Mouse (Mus musculus) liver, embryonic 12.5 days (tissue): Measurements from ENCODE around the gene Rho. TPM values are rescaled to one million over a fixed set of nuclear protein-coding genes. Genes with fewer than 3 reads are reported as not detected.

Source experiments
- ATAC-seq: fragments of 200-750 bp; cut with Nextera tagmentation; 2 replicates; pipeline ENCODE4 v1.8.0; 2017; ENCODE audit warnings: moderate number of reproducible peaks, mild to moderate bottlenecking, moderate library complexity
- H3K27ac ChIP-seq: fragments of 300-500 bp; sonication (generic); 2 replicates; pipeline ENCODE4 v1.5.1; 2016; ENCODE audit warnings: mild to moderate bottlenecking
- H3K27me3 ChIP-seq: fragments of 300-500 bp; sonication (generic); replicated peaks from 2 replicates; pipeline ENCODE4 v1.6.1; 2016; ENCODE audit warnings: mild to moderate bottlenecking, moderate library complexity
- H3K36me3 ChIP-seq: fragments of 300-500 bp; sonication (generic); 2 replicates; pipeline ENCODE4 v1.6.1; 2016; ENCODE audit warnings: mild to moderate bottlenecking, moderate library complexity
- H3K4me1 ChIP-seq: fragments of 300-500 bp; sonication (generic); 2 replicates; pipeline ENCODE4 v1.6.1; 2016
- H3K4me2 ChIP-seq: fragments of 300-500 bp; sonication (generic); 2 replicates; pipeline ENCODE4 v1.6.1; 2016; ENCODE audit warnings: mild to moderate bottlenecking, moderate library complexity
- H3K4me3 ChIP-seq: fragments of 300-500 bp; sonication (generic); 2 replicates; pipeline ENCODE4 v1.5.1; 2016; ENCODE audit warnings: mild to moderate bottlenecking, moderate library complexity
- H3K9ac ChIP-seq: fragments of 300-500 bp; sonication (generic); 2 replicates; pipeline ENCODE4 v1.6.1; 2016; ENCODE audit warnings: mild to moderate bottlenecking, moderate library complexity
- H3K9me3 ChIP-seq: fragments of 300-500 bp; sonication (generic); replicated peaks from 2 replicates; pipeline ENCODE4 v1.6.1; 2016; ENCODE audit warnings: mild to moderate bottlenecking, moderate library complexity
- WGBS: fragments of 180-500 bp; shearing (Covaris S2); methylation state at CpG from one replicate; pipeline ENCODE4 v1.1.7; 2016; ENCODE audit not compliant: insufficient replicate concordance; 5-methylcytosine and 5-hydroxymethylcytosine counted together
- polyA plus RNA-seq: library from polyadenylated mRNA; unstranded; fragments of >200 nt; fragmentation: Nextera tagmentation; extraction: Ambion mirVana; gene quantifications from 2 replicates; pipeline ENCODE4 v1.2.1, GENCODE M21; 2016

Gene Rho
- polyA plus RNA-seq, 1 experiment from 2014 or later, result not detected

DNA sequence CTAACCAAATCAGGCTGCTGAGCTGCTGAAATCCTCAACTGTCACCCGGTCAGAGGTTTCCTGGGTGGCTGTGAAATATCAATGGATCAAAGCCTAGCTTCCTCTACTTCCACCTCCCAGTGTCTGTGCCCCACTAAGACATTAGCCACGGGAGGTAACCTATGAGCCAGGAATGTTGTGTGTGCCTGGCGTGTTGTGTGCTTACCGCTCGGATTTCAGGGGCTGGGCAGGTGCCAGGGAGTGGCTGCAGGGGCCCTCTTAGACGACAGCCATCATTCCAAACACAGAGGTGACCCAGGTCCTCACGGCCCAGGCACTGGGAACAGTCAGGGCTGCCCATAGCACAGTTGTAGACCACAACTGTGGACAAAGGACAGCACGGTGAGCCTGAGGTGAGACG, 37.6 kb downstream of the Rho start:
- WGBS, result 68% methylated on average over 9 of the region's 9 CpGs
- no peak overlapping the region for H3K27ac ChIP-seq
- peaks cover under 1% of the 10 kb centered on the region; the same call in 1 of the 2 replicates for H3K36me3 ChIP-seq
- no peak overlapping the region for H3K9ac ChIP-seq
- no peak overlapping the region for H3K4me3 ChIP-seq
- no peaks in the 10 kb centered on the region for H3K27me3 ChIP-seq
- no peaks in the 10 kb centered on the region for H3K9me3 ChIP-seq
- H3K4me2 ChIP-seq, result no peak overlapping the region
- ATAC-seq, result no peak
- peaks cover 23% of the 10 kb centered on the region; the same call in 1 of the 2 replicates for H3K4me1 ChIP-seq

DNA sequence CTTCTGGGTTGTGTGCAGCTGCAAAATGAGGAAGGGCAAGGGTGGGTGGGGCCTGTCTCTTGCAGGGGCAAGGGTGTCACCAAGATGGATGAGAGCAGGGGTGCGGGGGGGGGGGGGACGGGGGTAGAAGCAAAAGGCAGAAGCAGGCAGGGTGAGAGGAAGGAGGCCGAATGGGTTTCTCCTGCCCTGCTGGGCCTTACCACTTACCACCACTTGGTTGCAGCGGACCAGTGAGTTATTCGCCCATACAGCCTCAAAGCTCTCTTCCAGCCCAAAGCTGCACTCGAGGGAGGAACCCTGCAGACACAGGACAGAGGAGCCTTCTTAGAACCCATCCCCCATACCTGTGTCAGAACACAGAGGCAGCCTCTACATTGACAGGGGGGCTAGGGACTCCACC, 38.4 kb downstream of the Rho start:
- WGBS, result 37% methylated on average over 4 of the region's 6 CpGs
- Histone ChIP-seq H3K27me3 (no peaks in the 10 kb centered on the region), H3K4me2 (no peak overlapping the region), H3K9me3 (no peaks in the 10 kb centered on the region), H3K9ac (no peak overlapping the region), H3K36me3 (no peaks in the 10 kb centered on the region; the same call in 1 of the 2 replicates), H3K4me1 (peaks cover 23% of the 10 kb centered on the region; the same call in 1 of the 2 replicates), H3K4me3 (no peak overlapping the region), H3K27ac (no peak overlapping the region)
- no peak for ATAC-seq

DNA sequence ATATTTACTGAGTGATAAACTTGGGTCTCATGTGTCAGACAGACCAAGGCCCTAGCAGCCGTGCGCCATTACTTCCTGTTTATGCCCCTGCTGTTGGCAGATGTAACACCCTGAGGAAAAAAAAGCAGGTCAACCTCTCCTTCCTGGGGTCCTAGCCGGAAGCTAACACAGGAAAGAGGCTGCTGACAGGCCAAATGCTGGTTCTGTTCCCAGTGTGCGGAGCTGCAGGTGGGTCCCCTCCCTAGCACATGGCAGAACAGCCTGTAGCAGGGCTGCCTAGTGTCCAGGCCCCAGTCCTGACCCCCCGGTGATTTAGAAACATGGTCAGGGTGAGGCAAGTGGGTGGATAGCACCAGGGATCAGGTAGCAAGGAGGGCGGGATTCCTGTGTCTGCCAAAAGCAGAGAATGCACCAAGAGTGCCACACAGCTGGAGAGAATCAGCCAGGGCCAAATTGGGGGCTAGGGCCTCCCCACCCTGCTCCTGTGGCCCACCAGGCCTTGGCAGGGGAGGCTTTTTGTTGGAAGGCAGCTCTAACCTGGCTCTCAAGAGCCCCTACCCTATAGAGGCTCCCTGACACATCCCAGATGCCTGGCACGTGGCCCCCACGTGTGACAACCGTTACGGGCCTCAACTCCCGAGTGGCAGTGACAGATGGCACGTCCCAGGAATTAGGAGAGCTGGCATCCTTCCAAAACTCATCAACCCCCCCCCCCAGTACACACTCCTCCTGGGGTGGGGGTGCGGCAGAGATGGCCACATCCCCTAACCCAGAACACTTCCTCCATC, 39.9 kb downstream of the Rho start:
- H3K4me2 ChIP-seq, result no peak overlapping the region
- no peak overlapping the region for H3K27ac ChIP-seq
- no peaks in the 10 kb centered on the region for H3K9me3 ChIP-seq
- peaks cover 23% of the 10 kb centered on the region; the same call in 1 of the 2 replicates for H3K4me1 ChIP-seq
- no peak overlapping the region for H3K9ac ChIP-seq
- no peak overlapping the region for H3K4me3 ChIP-seq
- no peaks in the 10 kb centered on the region; the same call in none of the 2 replicates for H3K36me3 ChIP-seq
- WGBS, result 71% methylated on average over 13 of the region's 13 CpGs
- ATAC-seq, result no peak
- no peaks in the 10 kb centered on the region for H3K27me3 ChIP-seq

DNA sequence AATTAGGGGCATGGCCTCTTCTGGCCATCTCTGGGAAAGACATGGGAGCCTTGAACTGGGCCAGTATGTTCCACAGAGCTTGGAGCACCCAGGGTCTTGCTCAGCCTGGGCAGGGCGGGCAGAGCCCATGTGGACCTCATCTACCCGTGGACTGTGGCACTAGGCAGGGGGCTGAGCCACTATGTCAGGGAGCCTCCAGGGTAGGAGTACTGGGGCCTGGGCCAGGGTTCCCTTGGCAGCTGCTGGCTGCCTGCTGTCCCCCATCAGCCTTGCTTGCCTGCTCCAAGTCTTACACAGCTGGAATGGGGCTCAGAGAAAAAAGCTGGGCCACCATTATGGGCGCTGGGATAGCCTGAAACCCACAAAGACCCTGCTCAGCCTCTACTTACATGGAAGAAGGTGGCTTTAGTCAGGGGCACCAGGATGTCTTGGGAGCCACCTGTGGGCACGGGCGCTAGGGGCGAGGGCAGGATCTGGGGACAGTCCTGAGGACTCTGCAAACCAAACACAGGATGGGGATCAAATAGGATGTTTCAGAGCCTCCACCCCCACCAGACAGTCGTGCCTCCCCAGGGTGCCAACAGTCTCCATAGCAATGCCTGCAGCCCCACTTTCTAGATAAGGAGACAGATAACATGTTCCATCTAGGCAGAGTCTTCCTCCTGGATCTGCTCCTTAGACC, 40.7 kb downstream of the Rho start:
- Histone ChIP-seq H3K4me1 (peaks cover 23% of the 10 kb centered on the region; the same call in 1 of the 2 replicates), H3K36me3 (peaks cover under 1% of the 10 kb centered on the region), H3K9me3 (no peaks in the 10 kb centered on the region), H3K9ac (no peak overlapping the region), H3K4me3 (no peak overlapping the region), H3K27ac (no peak overlapping the region), H3K4me2 (no peak overlapping the region), H3K27me3 (no peaks in the 10 kb centered on the region)
- no peak for ATAC-seq
- WGBS, result 66% methylated on average over 7 of the region's 7 CpGs

DNA sequence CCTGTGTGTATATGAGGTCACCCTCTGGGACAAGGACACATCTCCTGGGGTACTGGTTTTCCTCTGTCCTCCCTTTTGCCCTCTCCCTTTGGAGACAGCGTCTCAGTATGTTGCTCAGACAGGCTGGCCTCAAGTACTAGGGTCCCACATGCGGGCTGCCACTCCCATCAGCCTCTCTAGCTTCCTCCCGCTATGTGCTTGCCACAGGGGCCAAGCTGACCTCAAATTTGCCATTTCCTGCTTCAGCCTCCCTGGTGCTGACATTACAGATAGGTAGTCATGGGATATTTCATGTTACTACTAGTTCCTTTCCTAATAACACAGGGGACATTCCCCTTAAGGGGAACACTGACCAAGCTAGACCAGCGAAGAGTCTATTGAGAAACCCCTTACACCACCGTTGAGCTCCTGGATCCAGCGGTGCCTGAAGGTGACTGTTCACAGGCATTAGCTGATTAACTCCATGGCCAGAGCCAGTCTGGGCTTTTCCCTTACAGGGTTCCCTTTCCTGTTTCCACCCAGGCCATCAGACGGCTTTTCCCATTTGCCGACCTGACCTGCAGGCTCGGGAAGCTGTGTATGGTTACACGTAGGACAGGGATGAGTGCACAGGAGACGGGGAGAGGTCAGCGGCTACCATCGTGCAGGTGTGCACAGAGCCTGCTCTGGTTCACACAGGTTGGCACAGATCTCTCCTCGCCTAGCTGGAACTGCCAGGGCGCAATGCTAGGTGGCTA, 41.8 kb downstream of the Rho start:
- H3K9ac ChIP-seq, result no peak overlapping the region
- H3K36me3 ChIP-seq, result peaks cover 3% of the 10 kb centered on the region
- H3K4me1 ChIP-seq, result peaks cover 22% of the 10 kb centered on the region; the same call in 1 of the 2 replicates
- H3K4me2 ChIP-seq, result no peak overlapping the region
- H3K4me3 ChIP-seq, result no peak overlapping the region
- ATAC-seq, result no peak
- no peak overlapping the region for H3K27ac ChIP-seq
- WGBS, result 75% methylated on average over 15 of the region's 15 CpGs
- no peaks in the 10 kb centered on the region for H3K9me3 ChIP-seq
- H3K27me3 ChIP-seq, result no peaks in the 10 kb centered on the region

DNA sequence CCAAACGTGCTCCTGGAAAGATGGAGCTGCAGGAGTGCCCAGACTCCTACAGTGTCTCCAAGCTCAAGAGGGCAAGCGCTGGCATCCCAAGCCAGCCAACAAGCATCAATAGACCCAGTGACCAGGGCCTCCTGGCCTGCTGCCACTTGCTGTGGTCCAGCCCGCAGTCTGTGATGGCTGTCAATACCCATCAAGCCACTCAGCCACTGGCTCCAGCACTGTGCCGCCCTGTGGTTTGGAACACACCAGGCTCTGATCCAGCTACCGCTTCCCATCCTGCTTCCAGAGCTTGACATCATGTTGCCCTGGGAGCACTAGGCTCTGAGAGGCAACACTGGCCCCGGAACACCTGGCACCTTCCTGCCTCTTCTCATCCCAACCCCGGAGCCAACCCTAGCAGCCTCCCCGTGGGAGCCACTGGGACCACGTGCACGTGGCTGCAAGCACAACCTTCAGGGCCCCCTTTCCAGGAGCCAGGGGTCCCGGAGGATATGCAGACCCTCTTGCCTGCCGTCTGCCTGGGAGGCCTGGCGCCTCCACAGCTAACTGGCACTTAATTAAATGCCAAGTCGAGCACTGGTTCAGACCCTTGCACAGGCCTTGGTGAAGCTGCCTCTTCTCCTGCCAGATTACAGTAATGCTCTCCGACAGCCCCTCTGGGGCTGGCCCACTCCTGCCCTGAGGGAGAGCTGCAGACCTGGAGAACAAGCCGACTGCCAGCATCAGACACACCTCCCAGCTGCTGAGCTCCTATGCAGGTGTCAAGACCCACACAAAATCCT, 42.5 kb downstream of the Rho start:
- no peak for ATAC-seq
- peaks cover 17% of the 10 kb centered on the region; the same call in 1 of the 2 replicates for H3K4me1 ChIP-seq
- WGBS, result 75% methylated on average over 16 of the region's 16 CpGs

DNA sequence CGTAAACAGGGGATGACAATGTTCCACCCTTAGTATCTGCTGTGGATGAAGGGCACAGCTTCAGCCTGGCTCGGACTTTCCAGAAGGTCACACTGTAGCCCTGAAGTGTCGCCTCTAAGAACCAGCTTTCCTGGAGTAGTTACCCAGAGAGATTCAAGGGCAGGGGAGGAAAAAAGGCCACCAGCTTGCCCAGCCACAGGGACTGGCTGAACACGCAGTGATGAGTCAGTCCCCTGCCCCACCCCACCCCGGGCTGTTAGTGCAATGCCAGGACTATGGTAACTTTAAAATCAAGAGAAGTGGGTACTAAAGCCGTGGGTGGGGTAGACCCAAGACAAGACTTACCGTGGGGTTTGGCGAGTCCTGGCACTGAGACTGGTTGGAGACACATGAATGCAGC, 44.1 kb downstream of the Rho start:
- Histone ChIP-seq H3K27me3 (no peaks in the 10 kb centered on the region), H3K9me3 (no peaks in the 10 kb centered on the region), H3K4me1 (peaks cover 17% of the 10 kb centered on the region; the same call in 1 of the 2 replicates), H3K4me2 (no peak overlapping the region), H3K36me3 (peaks cover 3% of the 10 kb centered on the region), H3K4me3 (no peak overlapping the region), H3K27ac (no peak overlapping the region), H3K9ac (no peak overlapping the region)
- ATAC-seq, result no peak
- 65% methylated on average over 8 of the region's 8 CpGs for WGBS

More for the DNA sequence above, 42.5 kb downstream of the Rho start:
- Histone ChIP-seq H3K4me3 (no peak overlapping the region), H3K27me3 (no peaks in the 10 kb centered on the region), H3K9me3 (no peaks in the 10 kb centered on the region), H3K27ac (no peak overlapping the region), H3K4me2 (no peak overlapping the region), H3K36me3 (peaks cover 3% of the 10 kb centered on the region), H3K9ac (no peak overlapping the region)

DNA sequence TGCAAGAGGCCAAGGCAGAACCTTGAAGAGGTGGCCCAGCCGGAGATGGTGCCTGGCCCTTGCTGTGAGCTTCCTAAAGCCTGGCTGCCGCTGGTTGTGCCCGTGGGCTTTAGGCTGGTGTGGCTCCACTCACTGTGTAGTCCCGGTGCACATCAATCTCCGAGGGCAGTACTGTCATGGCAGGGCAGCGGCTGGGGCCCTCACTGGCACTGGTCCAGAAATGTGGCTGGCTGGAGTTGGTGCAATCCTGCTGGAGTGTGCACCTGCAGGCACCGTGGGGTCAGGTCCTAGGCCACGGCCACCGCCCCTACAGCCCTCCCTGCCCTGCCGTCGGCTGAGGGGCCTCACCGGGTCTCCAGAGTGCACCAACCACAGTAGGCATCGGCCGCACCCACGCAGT, 46.3 kb downstream of the Rho start:
- Histone ChIP-seq H3K36me3 (peaks cover 3% of the 10 kb centered on the region), H3K27ac (no peak overlapping the region), H3K4me3 (no peak overlapping the region), H3K4me1 (peaks cover 5% of the 10 kb centered on the region; the same call in 1 of the 2 replicates), H3K4me2 (no peak overlapping the region), H3K27me3 (no peaks in the 10 kb centered on the region), H3K9ac (no peak overlapping the region), H3K9me3 (no peaks in the 10 kb centered on the region)
- no peak for ATAC-seq
- WGBS, result 77% methylated on average over 15 of the region's 15 CpGs

DNA sequence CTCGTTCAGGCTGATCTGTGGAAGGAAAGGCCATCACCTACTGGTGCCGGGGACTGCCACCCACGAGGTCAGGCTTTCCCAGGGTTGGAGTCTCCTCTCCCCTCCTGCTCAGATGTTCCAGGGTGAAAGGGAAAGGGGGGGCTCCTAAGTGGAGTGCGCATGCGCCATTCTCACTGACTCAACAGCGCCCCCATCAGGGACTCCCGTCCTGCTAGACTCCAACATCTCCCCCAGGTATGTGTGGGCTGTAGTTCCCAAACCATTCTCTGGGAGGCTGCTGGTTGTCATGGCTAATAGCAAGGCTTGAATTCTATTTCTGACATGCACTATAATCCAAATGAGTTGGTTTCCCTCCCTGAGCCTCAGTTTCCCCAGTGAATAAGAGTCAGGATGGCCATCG, 47.0 kb downstream of the Rho start:
- H3K27ac ChIP-seq, result no peak overlapping the region
- no peak overlapping the region for H3K9ac ChIP-seq
- H3K36me3 ChIP-seq, result peaks cover 3% of the 10 kb centered on the region
- no peak for ATAC-seq
- no peak overlapping the region for H3K4me3 ChIP-seq
- WGBS, result 68% methylated on average over 8 of the region's 8 CpGs
- no peak overlapping the region for H3K4me2 ChIP-seq
- H3K9me3 ChIP-seq, result no peaks in the 10 kb centered on the region
- no peaks in the 10 kb centered on the region for H3K4me1 ChIP-seq
- no peaks in the 10 kb centered on the region for H3K27me3 ChIP-seq

DNA sequence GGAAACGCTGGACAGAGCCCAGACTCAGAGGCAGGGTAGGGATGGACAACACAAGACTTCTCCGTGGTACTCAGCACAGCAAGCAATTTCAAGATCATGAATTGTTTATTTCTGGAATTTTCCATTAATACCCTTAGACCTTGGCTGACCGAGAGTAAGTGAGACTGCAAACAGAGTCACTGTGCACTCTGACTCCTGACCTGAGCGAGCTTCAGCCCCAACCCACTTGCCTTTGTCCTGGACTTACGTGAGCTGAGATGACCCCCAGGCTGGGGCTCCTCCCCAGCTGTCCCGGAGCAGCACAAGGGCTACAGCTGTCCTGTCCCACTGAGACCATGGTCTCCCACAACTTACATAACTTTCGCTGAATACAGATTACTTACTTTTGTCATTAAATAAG, 51.3 kb downstream of the Rho start:
- Histone ChIP-seq H3K27ac (no peak overlapping the region), H3K36me3 (no peaks in the 10 kb centered on the region), H3K4me2 (no peak overlapping the region), H3K9me3 (no peaks in the 10 kb centered on the region), H3K9ac (no peak overlapping the region), H3K27me3 (no peaks in the 10 kb centered on the region), H3K4me1 (peaks cover 14% of the 10 kb centered on the region), H3K4me3 (no peak overlapping the region)
- ATAC-seq, result no peak
- WGBS, result 66% methylated on average over 7 of the region's 7 CpGs

DNA sequence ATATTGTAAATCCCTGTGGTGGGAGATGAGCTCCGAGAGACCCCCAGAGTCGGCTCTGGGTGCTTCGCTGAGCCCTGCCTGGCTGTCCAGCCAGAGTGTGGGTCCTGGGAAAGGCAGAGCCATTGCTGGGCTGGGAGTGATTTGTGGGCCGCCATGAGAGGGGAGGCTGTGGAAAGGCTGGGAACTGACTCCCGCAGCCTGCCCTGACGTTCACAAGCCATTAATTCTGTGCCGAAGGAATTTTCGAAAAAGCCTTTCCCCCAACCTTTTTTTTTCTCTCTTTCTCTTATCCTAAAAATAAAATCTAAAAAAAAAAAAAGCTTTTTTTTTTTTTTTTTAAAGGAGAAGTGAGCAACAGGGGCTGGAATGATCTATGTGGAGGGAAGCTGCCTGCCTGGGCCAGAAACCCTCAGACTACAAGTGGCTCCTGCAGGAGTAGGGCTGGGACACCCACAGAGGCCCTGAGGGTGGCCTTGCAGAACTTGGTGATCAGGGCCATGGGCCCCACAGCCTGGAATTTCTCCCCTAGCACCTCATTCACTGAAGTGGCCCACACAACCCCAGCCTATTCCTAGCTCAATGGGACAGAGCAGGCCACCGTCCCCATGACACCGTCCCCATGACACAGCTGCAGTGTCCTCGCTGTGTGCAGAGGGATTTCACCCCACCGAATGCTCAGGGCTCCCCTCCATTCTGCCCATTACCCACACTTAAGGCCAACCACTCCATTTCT, 51.9 kb downstream of the Rho start:
- Histone ChIP-seq H3K27ac (no peak overlapping the region), H3K9me3 (no peaks in the 10 kb centered on the region)
- no peak for ATAC-seq

More for the DNA sequence above, 51.9 kb downstream of the Rho start:
- Histone ChIP-seq H3K36me3 (no peaks in the 10 kb centered on the region), H3K4me1 (peaks cover 14% of the 10 kb centered on the region), H3K4me2 (no peak overlapping the region), H3K27me3 (no peaks in the 10 kb centered on the region), H3K4me3 (no peak overlapping the region), H3K9ac (no peak overlapping the region)
- 69% methylated on average over 12 of the region's 12 CpGs for WGBS
